Mouse (Mus musculus): ENCODE measurements around the gene Aldh2. TPM values are rescaled to one million over a fixed set of nuclear protein-coding genes. Genes with fewer than 3 reads are reported as not detected.

The Aldh2 gene
- total RNA-seq, 2 experiments from 2014 or later = 140 to 143 TPM

- no peak for DNase-seq (ENCODE audit: low spot score in 2 of 2)
Observed at GRCm38 (mm10) chr5:121597332-121597731, 3.7 kb upstream of the Aldh2 start.

- DNase-seq (ENCODE audit: low spot score in 2 of 2) = no peak
Observed at GRCm38 (mm10) chr5:121596226-121596625, 2.6 kb upstream of the Aldh2 start.

GRCm38 (mm10) chr5:121595758-121596157 is 2.1 kb upstream of the Aldh2 start:
- no peak for DNase-seq (ENCODE audit: low spot score in 2 of 2)

GRCm38 (mm10) chr5:121594714-121595313 is 1.2 kb upstream of the Aldh2 start:
- no peak for DNase-seq (ENCODE audit: low spot score in 2 of 2)

GRCm38 (mm10) chr5:121592816-121593407 is 712 bp downstream of the Aldh2 start:
- DNase-seq (ENCODE audit: low spot score in 2 of 2) = peak in 1 of 2 experiments; percentile 45

GRCm38 (mm10) chr5:121592064-121592815 is 1.4 kb downstream of the Aldh2 start:
- no peak for DNase-seq (ENCODE audit: low spot score in 2 of 2)

- DNase-seq (ENCODE audit: low spot score in 2 of 2) = no peak
Observed at GRCm38 (mm10) chr5:121591417-121592063, 2.1 kb downstream of the Aldh2 start.

GRCm38 (mm10) chr5:121589928-121590327 is 3.7 kb downstream of the Aldh2 start:
- no peak for DNase-seq (ENCODE audit: low spot score in 2 of 2)

GRCm38 (mm10) chr5:121586400-121587039 is 7.1 kb downstream of the Aldh2 start:
- DNase-seq (ENCODE audit: low spot score in 2 of 2) = no peak

GRCm38 (mm10) chr5:121585699-121586098 is 7.9 kb downstream of the Aldh2 start:
- DNase-seq (ENCODE audit: low spot score in 2 of 2) = no peak

GRCm38 (mm10) chr5:121585005-121585404 is 8.6 kb downstream of the Aldh2 start:
- no peak for DNase-seq (ENCODE audit: low spot score in 2 of 2)

GRCm38 (mm10) chr5:121583765-121584501 is 9.7 kb downstream of the Aldh2 start:
- DNase-seq (ENCODE audit: low spot score in 2 of 2) = peak; percentile 88 to 92

- no peak for DNase-seq (ENCODE audit: low spot score in 2 of 2)
Observed at GRCm38 (mm10) chr5:121581945-121582344, 11.7 kb downstream of the Aldh2 start.

GRCm38 (mm10) chr5:121576927-121577488 is 16.6 kb downstream of the Aldh2 start:
- no peak for DNase-seq (ENCODE audit: low spot score in 2 of 2)

GRCm38 (mm10) chr5:121575867-121576266 is 17.8 kb downstream of the Aldh2 start:
- DNase-seq (ENCODE audit: low spot score in 2 of 2) = no peak

- no peak for DNase-seq (ENCODE audit: low spot score in 2 of 2)
Observed at GRCm38 (mm10) chr5:121574145-121574544, 19.5 kb downstream of the Aldh2 start.

- no peak for DNase-seq (ENCODE audit: low spot score in 2 of 2)
Observed at GRCm38 (mm10) chr5:121570787-121571186, 22.8 kb downstream of the Aldh2 start.

GRCm38 (mm10) chr5:121569881-121570420 is 23.7 kb downstream of the Aldh2 start:
- DNase-seq (ENCODE audit: low spot score in 2 of 2) = no peak

- no peak for DNase-seq (ENCODE audit: low spot score in 2 of 2)
Observed at GRCm38 (mm10) chr5:121566035-121566681, 27.5 kb downstream of the Aldh2 start.

Measured in gastrocnemius, postnatal 4 days (tissue).